Mouse (Mus musculus) kidney, adult 9 months (tissue): Measurements from ENCODE around the gene Agap2.
"Not testable (repeated sequence)": the region's sequence is repeated elsewhere in the genome, so short reads cannot be mapped to it uniquely, and the experiment has no call there.

ENCODE experiments used
- DNase-seq: peaks from one replicate; pipeline ENCODE4 v3.0.0; 2022

Agap2 gene

GRCm38 (mm10) chr10:127059968-127060916 lies 14.8 kb upstream of the Agap2 start, which contains the start of gene March9:
March9 (minus strand) TSS chr10:127060184.
- peak; percentile 84 for DNase-seq

- no peak for DNase-seq
Measured at GRCm38 (mm10) chr10:127061085-127061484, 14.0 kb upstream of the Agap2 start.

- DNase-seq = no peak
Measured at GRCm38 (mm10) chr10:127061513-127061912, 13.6 kb upstream of the Agap2 start.

- DNase-seq = not testable (repeated sequence)
Measured at GRCm38 (mm10) chr10:127062101-127062500, 13.0 kb upstream of the Agap2 start.

GRCm38 (mm10) chr10:127062503-127062902 lies 12.6 kb upstream of the Agap2 start:
- DNase-seq = no peak

GRCm38 (mm10) chr10:127063239-127063872 lies 11.7 kb upstream of the Agap2 start, which contains the start of gene Cdk4:
Cdk4 (plus strand) TSS chr10:127063534.
- peak; percentile 99 for DNase-seq

GRCm38 (mm10) chr10:127063913-127064870 lies 10.9 kb upstream of the Agap2 start:
- DNase-seq = no peak

GRCm38 (mm10) chr10:127065981-127066380 lies 9.1 kb upstream of the Agap2 start:
- no peak for DNase-seq

- no peak for DNase-seq
Measured at GRCm38 (mm10) chr10:127066519-127067018, 8.5 kb upstream of the Agap2 start.

GRCm38 (mm10) chr10:127068360-127069038 lies 6.6 kb upstream of the Agap2 start:
- DNase-seq = no peak

GRCm38 (mm10) chr10:127069281-127070189 lies 5.5 kb upstream of the Agap2 start:
- no peak for DNase-seq

GRCm38 (mm10) chr10:127070190-127071121 lies 4.6 kb upstream of the Agap2 start, which contains the start of gene Tspan31:
Tspan31 (minus strand) TSS chr10:127070264.
- peak; percentile 98 for DNase-seq

- DNase-seq = no peak
Measured at GRCm38 (mm10) chr10:127071203-127071602, 3.9 kb upstream of the Agap2 start.

- DNase-seq = not testable (repeated sequence)
Measured at GRCm38 (mm10) chr10:127072270-127072669, 2.8 kb upstream of the Agap2 start.

- not testable (repeated sequence) for DNase-seq
Measured at GRCm38 (mm10) chr10:127072969-127073368, 2.1 kb upstream of the Agap2 start.

GRCm38 (mm10) chr10:127073981-127074380 lies 1.1 kb upstream of the Agap2 start:
- DNase-seq = no peak

- no peak for DNase-seq
Measured at GRCm38 (mm10) chr10:127075651-127076050, 567 bp downstream of the Agap2 start.

- DNase-seq = peak; percentile 14
Measured at GRCm38 (mm10) chr10:127076082-127076481, 998 bp downstream of the Agap2 start.

GRCm38 (mm10) chr10:127077515-127077914 lies 2.4 kb downstream of the Agap2 start:
- DNase-seq = no peak
